Mouse (Mus musculus) lung, adult 10 weeks (tissue): ENCODE results near the gene Gm16430. TPM values are rescaled to one million over a fixed set of nuclear protein-coding genes. Genes with fewer than 3 reads are reported as not detected.

Experiments
- polyA plus RNA-seq: library from polyadenylated mRNA; stranded (reverse); fragments of 350-450 nt; fragmentation: Illumina TruSeq; extraction: RNeasy Lipid Tissue Mini Kit (QIAGEN cat#74804); gene quantifications from one replicate; pipeline ENCODE4 v1.2.3, GENCODE M21; 2014; ENCODE audit warnings: low read depth, low replicate concordance; ENCODE audit not compliant: insufficient read depth

Gene Gm16430
- polyA plus RNA-seq: not detected

GRCm38 (mm10) chrX:54621911-54622310, at the start of gene Gm16430:
Gene Gm16430 (plus strand): TSS chrX:54622211.

Other genes starting within 250 kb of the Gm16430 start
- not detected for gene Gm16405, start 91.0 kb upstream of the Gm16430 start, polyA plus RNA-seq